Mouse (Mus musculus) liver, adult (tissue): ENCODE measurements around the gene Mgp.

Experiments
- GATA4 ChIP-seq: IDR thresholded peaks from 2 replicates; pipeline ENCODE4 v1.6.1; 2014; ENCODE audit warnings: mild to moderate bottlenecking, low read length; ENCODE audit not compliant: insufficient replicate concordance

The Mgp gene

GRCm38 (mm10) chr6:136868921-136869320 lies 6.7 kb downstream of the Mgp start:
- TF ChIP-seq GATA4 = no peak

GRCm38 (mm10) chr6:136866150-136866549 lies 9.5 kb downstream of the Mgp start:
- TF ChIP-seq GATA4 = no peak

GRCm38 (mm10) chr6:136865360-136865759 lies 10.3 kb downstream of the Mgp start:
- no peak for TF ChIP-seq GATA4

GRCm38 (mm10) chr6:136861020-136861419 lies 14.6 kb downstream of the Mgp start:
- TF ChIP-seq GATA4 = no peak

GRCm38 (mm10) chr6:136858420-136858819 lies 17.2 kb downstream of the Mgp start:
- no peak for TF ChIP-seq GATA4

GRCm38 (mm10) chr6:136857873-136858260 lies 17.8 kb downstream of the Mgp start:
- peak; percentile 82 for TF ChIP-seq GATA4

GRCm38 (mm10) chr6:136857186-136857872 lies 18.3 kb downstream of the Mgp start, which contains the start of gene Art4:
Gene Art4, minus strand, starts transcription at chr6:136857733.
- no peak for TF ChIP-seq GATA4

- TF ChIP-seq GATA4 = no peak
Measured at GRCm38 (mm10) chr6:136856071-136856636, 19.5 kb downstream of the Mgp start.

GRCm38 (mm10) chr6:136855183-136855582 lies 20.4 kb downstream of the Mgp start:
- TF ChIP-seq GATA4 = no peak

- no peak for TF ChIP-seq GATA4
Measured at GRCm38 (mm10) chr6:136854361-136854781, 21.3 kb downstream of the Mgp start.

GRCm38 (mm10) chr6:136852762-136853161 lies 22.9 kb downstream of the Mgp start:
- TF ChIP-seq GATA4 = no peak

GRCm38 (mm10) chr6:136852348-136852747 lies 23.3 kb downstream of the Mgp start:
- no peak for TF ChIP-seq GATA4

GRCm38 (mm10) chr6:136850267-136850666 lies 25.4 kb downstream of the Mgp start:
- peak; percentile 71; the same call in 1 of the 2 replicates for TF ChIP-seq GATA4

- no peak for TF ChIP-seq GATA4
Measured at GRCm38 (mm10) chr6:136848971-136849370, 26.7 kb downstream of the Mgp start.

GRCm38 (mm10) chr6:136848399-136848798 lies 27.2 kb downstream of the Mgp start:
- TF ChIP-seq GATA4 = no peak

GRCm38 (mm10) chr6:136847790-136848189 lies 27.8 kb downstream of the Mgp start:
- TF ChIP-seq GATA4 = no peak

GRCm38 (mm10) chr6:136847267-136847666 lies 28.4 kb downstream of the Mgp start:
- no peak for TF ChIP-seq GATA4
